Mouse (Mus musculus): Measurements from ENCODE around the gene Map2k4. TPM values are rescaled to one million over a fixed set of nuclear protein-coding genes. Genes with fewer than 3 reads are reported as not detected.

The Map2k4 gene
- polyA plus RNA-seq, 1 experiment from 2014 or later = 68.5 TPM

DNA sequence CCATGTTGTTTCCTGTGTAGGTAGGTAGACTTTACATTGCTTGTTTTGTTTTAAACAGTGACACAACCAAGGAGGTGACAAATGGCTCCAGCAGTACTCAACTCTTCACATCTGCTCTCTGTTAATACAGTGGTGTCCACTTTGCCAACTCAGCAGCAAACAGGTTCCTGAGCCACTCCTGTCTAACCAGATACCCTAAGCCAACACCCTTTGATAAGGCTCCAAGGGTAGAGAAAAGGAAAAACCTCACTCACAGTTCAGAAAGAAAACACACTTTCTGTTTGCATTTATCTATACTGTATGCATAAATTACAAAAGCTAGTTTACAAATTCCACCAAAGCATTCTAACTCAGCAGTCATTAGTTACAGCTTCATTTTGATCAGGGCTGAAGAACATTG is 48.2 kb downstream of the Map2k4 start:
- Histone ChIP-seq H3K4me3 (no peak overlapping the region), H3K27me3 (no peaks in the 10 kb centered on the region), H3K4me1 (no peaks in the 10 kb centered on the region), H3K4me2 (replicated peaks) (no peak overlapping the region), H3K27ac (no peak overlapping the region), H3K36me3 (peaks cover 2% of the 10 kb centered on the region), H3K9ac (no peak overlapping the region), H3K9me3 (no peaks in the 10 kb centered on the region)
- no peak for ATAC-seq (ENCODE audit: low FRiP score, low read depth)

DNA sequence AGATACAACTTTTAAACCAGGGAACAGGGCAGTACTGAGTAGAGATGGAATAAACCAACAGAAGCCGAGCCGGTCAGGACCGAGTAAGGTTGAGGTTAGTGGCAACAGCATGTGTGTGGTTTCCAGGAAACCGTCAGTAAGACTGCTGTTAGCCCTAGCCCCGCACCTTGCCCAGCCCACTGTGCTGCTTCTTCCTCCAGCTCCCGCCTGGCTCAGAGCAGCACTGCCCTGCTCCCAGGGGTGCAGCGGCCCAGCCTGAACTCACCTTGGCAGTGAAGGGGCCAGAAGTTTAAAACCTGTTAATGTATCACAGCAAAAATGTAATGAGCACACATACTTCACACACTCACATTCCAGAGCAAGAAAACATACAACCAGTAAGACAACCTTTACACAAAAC is 53.4 kb downstream of the Map2k4 start:
- Histone ChIP-seq H3K36me3 (peaks cover 13% of the 10 kb centered on the region; the same call in 1 of the 2 replicates), H3K27ac (no peak overlapping the region), H3K9me3 (no peaks in the 10 kb centered on the region), H3K27me3 (no peaks in the 10 kb centered on the region), H3K9ac (no peak overlapping the region), H3K4me1 (0 out of 2 replicates have a peak, but pooled peaks cover 2% of the 10 kb centered on the region), H3K4me2 (replicated peaks) (no peak overlapping the region), H3K4me3 (no peak overlapping the region)
- 80% methylated on average over 7 of the region's 7 CpGs for WGBS
- no peak for ATAC-seq (ENCODE audit: low FRiP score, low read depth)

DNA sequence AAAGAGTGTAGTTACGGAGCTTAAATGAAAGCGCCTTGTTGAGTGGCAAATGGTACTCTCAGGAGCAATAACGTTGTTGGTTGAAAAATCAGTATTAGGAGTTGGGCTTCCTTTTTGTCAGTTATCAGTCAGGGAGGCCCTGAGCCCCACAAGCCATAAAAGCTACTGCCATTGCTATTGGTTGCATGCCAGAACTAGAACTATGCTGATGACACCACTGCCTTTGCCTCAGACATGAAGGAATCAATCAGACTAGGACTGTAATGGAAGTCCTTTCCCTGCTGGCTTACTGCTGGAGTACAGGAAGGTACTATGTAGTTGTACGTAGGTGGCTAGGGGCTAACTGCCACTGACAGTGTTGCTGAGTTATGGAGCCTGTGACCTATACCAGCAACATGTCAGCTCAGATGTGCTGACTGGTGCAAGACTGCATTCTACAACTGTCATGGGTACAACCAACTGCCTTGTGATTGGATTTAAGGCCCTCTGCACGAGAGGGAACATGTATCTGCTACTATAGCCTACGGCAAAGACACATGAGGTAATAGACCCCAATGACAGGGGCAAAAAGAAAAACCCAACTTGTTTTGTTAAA is 58.4 kb downstream of the Map2k4 start:
- no peak overlapping the region for H3K4me3 ChIP-seq

DNA sequence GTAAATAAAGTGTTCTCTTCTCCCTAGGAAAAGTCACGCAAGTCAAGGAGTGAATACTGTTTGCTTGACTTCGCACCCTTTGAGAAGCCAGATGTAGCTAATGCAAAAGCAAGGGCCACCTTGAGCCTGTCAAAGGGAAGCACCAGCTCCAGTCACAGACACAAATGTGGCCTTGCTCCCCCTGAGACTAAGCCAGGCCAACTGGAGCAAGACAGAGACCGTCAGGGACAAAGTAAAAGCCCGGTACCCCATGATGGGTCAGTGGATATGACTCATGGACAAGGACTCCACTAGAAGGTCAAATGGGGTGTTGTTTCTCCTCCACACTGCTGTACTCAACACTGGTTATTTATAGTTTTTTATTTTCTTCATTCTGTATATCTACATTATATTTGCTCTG is 59.2 kb downstream of the Map2k4 start:
- H3K9me3 ChIP-seq = no peaks in the 10 kb centered on the region
- H3K4me2 ChIP-seq (replicated peaks) = no peak overlapping the region
- ATAC-seq (ENCODE audit: low FRiP score, low read depth) = no peak
- 90% methylated on average over 4 of the region's 4 CpGs for WGBS
- no peak overlapping the region for H3K9ac ChIP-seq
- H3K27me3 ChIP-seq = no peaks in the 10 kb centered on the region
- H3K4me3 ChIP-seq = no peak overlapping the region
- peaks cover 32% of the 10 kb centered on the region for H3K36me3 ChIP-seq
- no peak overlapping the region for H3K27ac ChIP-seq
- 0 out of 2 replicates have a peak, but pooled peaks cover 6% of the 10 kb centered on the region for H3K4me1 ChIP-seq

More for the DNA sequence above, 58.4 kb downstream of the Map2k4 start:
- H3K27ac ChIP-seq = no peak overlapping the region
- H3K9ac ChIP-seq = no peak overlapping the region
- ATAC-seq (ENCODE audit: low FRiP score, low read depth) = no peak
- peaks cover 31% of the 10 kb centered on the region for H3K36me3 ChIP-seq
- H3K4me2 ChIP-seq (replicated peaks) = no peak overlapping the region
- H3K4me1 ChIP-seq = 0 out of 2 replicates have a peak, but pooled peaks cover 6% of the 10 kb centered on the region
- WGBS = 86% methylated on average over 6 of the region's 6 CpGs
- no peaks in the 10 kb centered on the region for H3K9me3 ChIP-seq
- H3K27me3 ChIP-seq = no peaks in the 10 kb centered on the region

- Histone ChIP-seq H3K27ac (no peak overlapping the region), H3K4me2 (replicated peaks) (no peak overlapping the region), H3K9ac (no peak overlapping the region), H3K27me3 (no peaks in the 10 kb centered on the region), H3K36me3 (peaks cover 28% of the 10 kb centered on the region), H3K4me3 (no peak overlapping the region), H3K4me1 (no peaks in the 10 kb centered on the region), H3K9me3 (no peaks in the 10 kb centered on the region)
- 83% methylated on average over 2 of the region's 2 CpGs for WGBS
- ATAC-seq (ENCODE audit: low FRiP score, low read depth) = no peak
Observed at GRCm38 (mm10) chr11:65723715-65724114, 64.4 kb downstream of the Map2k4 start.

- Histone ChIP-seq H3K4me3 (no peak overlapping the region), H3K4me1 (no peaks in the 10 kb centered on the region), H3K36me3 (peaks cover 33% of the 10 kb centered on the region), H3K27me3 (no peaks in the 10 kb centered on the region), H3K27ac (no peak overlapping the region), H3K4me2 (replicated peaks) (no peak overlapping the region), H3K9ac (no peak overlapping the region), H3K9me3 (no peaks in the 10 kb centered on the region)
- 91% methylated on average over 3 of the region's 3 CpGs for WGBS
- ATAC-seq (ENCODE audit: low FRiP score, low read depth) = no peak
Observed at GRCm38 (mm10) chr11:65721615-65722014, 66.5 kb downstream of the Map2k4 start.

DNA sequence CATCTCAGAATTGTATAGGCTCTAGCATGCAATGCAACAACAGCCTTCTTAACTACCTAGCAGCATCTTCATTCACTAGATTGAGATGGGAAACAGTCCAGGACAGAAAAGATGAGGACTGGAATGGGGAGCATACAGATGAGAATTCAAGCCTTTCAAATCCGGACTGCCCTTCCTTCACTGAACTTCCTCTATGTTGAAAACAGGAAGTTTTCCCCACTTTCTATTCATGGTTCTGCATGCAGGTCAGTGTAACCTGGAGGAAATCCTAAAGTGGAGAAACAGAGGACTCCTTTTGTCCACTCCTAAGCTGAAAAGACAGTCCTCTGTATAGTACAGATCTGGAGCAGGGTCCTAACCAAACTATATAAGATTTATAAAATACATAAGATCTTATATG is 68.1 kb downstream of the Map2k4 start:
- Histone ChIP-seq H3K4me1 (0 out of 2 replicates have a peak, but pooled peaks cover 3% of the 10 kb centered on the region), H3K9ac (no peak overlapping the region), H3K27ac (no peak overlapping the region), H3K4me2 (replicated peaks) (no peak overlapping the region), H3K9me3 (no peaks in the 10 kb centered on the region), H3K27me3 (no peaks in the 10 kb centered on the region), H3K36me3 (peaks cover 34% of the 10 kb centered on the region), H3K4me3 (no peak overlapping the region)
- no peak for ATAC-seq (ENCODE audit: low FRiP score, low read depth)
- 75% methylated on average over 1 of the region's 1 CpGs for WGBS

- Histone ChIP-seq H3K36me3 (peaks cover 36% of the 10 kb centered on the region), H3K4me3 (no peak overlapping the region), H3K4me1 (0 out of 2 replicates have a peak, but pooled peaks cover 3% of the 10 kb centered on the region), H3K9me3 (no peaks in the 10 kb centered on the region), H3K27ac (no peak overlapping the region), H3K27me3 (no peaks in the 10 kb centered on the region), H3K4me2 (replicated peaks) (no peak overlapping the region), H3K9ac (no peak overlapping the region)
- WGBS = 93% methylated on average over 4 of the region's 4 CpGs
- ATAC-seq (ENCODE audit: low FRiP score, low read depth) = no peak
Observed at GRCm38 (mm10) chr11:65713830-65714229, 74.3 kb downstream of the Map2k4 start.

DNA sequence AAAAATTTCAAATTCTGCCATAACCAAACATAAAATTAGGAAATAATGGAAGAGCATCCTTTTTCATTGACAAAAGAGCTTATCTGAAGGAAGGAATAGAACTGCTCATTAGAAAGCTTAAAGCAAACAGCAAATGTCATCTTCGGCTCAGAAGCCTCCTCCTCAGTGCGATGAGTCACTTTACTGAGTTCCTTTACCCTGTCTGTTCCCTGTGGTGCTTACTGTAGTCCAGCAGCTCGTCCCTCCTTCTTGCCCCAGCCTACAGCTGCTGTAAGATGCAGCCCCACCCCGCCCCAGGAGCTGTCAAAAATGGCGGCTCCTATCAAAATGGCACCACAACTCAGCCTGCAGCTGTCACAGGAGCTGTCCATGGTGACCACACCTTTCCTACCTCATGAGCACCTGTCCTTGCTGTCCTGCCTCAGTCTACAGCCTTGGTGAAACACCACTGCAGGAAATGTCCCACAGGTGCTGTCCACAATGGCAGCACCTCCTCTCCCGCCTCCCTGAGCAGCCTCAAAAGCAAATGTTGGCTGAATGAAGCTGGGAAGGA is 75.3 kb downstream of the Map2k4 start:
- H3K36me3 ChIP-seq = peaks cover 38% of the 10 kb centered on the region
- H3K9me3 ChIP-seq = no peaks in the 10 kb centered on the region
- no peak for ATAC-seq (ENCODE audit: low FRiP score, low read depth)
- no peak overlapping the region for H3K4me3 ChIP-seq
- WGBS = 84% methylated on average over 6 of the region's 6 CpGs
- H3K9ac ChIP-seq = no peak overlapping the region
- H3K27ac ChIP-seq = no peak overlapping the region
- H3K4me2 ChIP-seq (replicated peaks) = no peak overlapping the region
- no peaks in the 10 kb centered on the region for H3K27me3 ChIP-seq
- 0 out of 2 replicates have a peak, but pooled peaks cover 3% of the 10 kb centered on the region for H3K4me1 ChIP-seq

GRCm38 (mm10) chr11:65706784-65707183 is 81.3 kb downstream of the Map2k4 start:
- Histone ChIP-seq H3K9me3 (no peaks in the 10 kb centered on the region), H3K9ac (no peak overlapping the region), H3K4me1 (no peaks in the 10 kb centered on the region), H3K27me3 (no peaks in the 10 kb centered on the region), H3K4me3 (no peak overlapping the region), H3K27ac (no peak overlapping the region), H3K36me3 (peaks cover 44% of the 10 kb centered on the region), H3K4me2 (replicated peaks) (no peak overlapping the region)
- 94% methylated on average over 4 of the region's 4 CpGs for WGBS
- no peak for ATAC-seq (ENCODE audit: low FRiP score, low read depth)

- Histone ChIP-seq H3K4me1 (no peaks in the 10 kb centered on the region), H3K9ac (no peak overlapping the region), H3K36me3 (peaks cover 45% of the 10 kb centered on the region), H3K27ac (no peak overlapping the region), H3K9me3 (no peaks in the 10 kb centered on the region), H3K4me2 (replicated peaks) (no peak overlapping the region), H3K4me3 (no peak overlapping the region), H3K27me3 (no peaks in the 10 kb centered on the region)
- WGBS = 94% methylated on average over 2 of the region's 2 CpGs
- no peak for ATAC-seq (ENCODE audit: low FRiP score, low read depth)
Observed at GRCm38 (mm10) chr11:65706176-65706575, 81.9 kb downstream of the Map2k4 start.

- H3K27ac ChIP-seq = no peak overlapping the region
- H3K27me3 ChIP-seq = no peaks in the 10 kb centered on the region
- peaks cover 57% of the 10 kb centered on the region for H3K36me3 ChIP-seq
- no peak overlapping the region for H3K4me2 ChIP-seq (replicated peaks)
- ATAC-seq (ENCODE audit: low FRiP score, low read depth) = no peak
- no peaks in the 10 kb centered on the region for H3K4me1 ChIP-seq
- no peak overlapping the region for H3K9ac ChIP-seq
- no peaks in the 10 kb centered on the region for H3K9me3 ChIP-seq
- no peak overlapping the region for H3K4me3 ChIP-seq
- WGBS = 91% methylated on average over 4 of the region's 4 CpGs
Observed at GRCm38 (mm10) chr11:65704861-65705260, 83.2 kb downstream of the Map2k4 start.

All from limb, embryonic 13.5 days (tissue).